ENCODE assay signal across 1 mouse cellular context in genomic region chr3:34080900-34081662, GRCm38 (mm10).
A peak's percentile ranks its signal among the peaks of the same experiment; 100 is the strongest.
TF ChIP-seq lines count a peak whose summit lies in the region.

Gene Dnajc19, minus strand, starts transcription at chr3:34081321.

TF ChIP-seq in CH12.LX, 34 proteins besides CTCF, POLR2A, EP300 and RAD21 (continued from another document):
- peak; percentile 92 for TF ChIP-seq HCFC1 (IDR thresholded peaks at IDR 0.05; ENCODE audit: low read depth, low read length)
TF ChIP-seq in CH12.LX: peak in this region for 18.
